Mouse (Mus musculus) cerebellum, adult 11 months (tissue): ENCODE data around the gene Cdip1.
A peak's percentile ranks its signal among the peaks of the same experiment; 100 is the strongest.
"Not testable (repeated sequence)": the region's sequence is repeated elsewhere in the genome, so short reads cannot be mapped to it uniquely, and the experiment has no call there.

Experiments
- DNase-seq: peaks from one replicate; pipeline ENCODE4 v3.0.0; 2022

The Cdip1 gene

DNA sequence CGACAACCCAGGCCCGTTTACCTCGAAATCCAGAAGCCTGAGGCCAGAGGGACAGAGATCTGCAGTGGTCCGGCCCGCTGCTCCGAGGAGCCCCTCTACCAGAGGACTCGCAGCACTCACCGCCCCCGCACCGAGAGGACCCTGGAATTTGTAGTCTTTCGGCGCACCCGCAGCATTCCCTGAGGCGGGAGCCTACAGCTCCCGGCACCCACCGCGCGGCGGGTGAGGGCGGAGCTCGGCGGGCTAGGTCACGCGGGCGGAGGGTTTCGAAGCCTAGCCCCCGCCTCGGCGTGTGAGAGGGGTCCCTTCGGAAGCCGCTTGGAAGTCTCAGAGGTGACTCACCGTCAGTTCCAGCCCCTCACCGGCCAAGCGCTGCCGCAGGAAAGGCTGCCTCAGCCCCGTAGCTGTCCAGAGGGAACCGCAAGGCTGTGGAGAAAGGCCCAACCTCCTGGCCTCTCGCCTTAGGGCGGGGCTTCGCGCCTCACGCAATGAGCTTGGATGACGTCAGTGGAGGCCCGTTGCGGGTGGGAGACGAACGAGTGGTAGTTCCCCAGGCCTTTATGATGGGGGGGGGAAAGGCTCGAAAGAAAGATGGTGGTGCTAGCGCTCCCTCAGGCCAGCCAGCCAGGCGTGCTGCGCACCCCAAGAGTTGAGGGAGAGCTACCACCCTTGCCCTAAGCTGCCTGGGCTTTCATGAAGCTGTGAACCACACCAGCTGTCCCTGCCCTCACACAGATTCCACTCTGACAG, at the start of gene Cdip1:
Gene Cdip1, minus strand, starts transcription at position 483 of the 750 bp plus-strand sequence.
- peak; percentile 96 for DNase-seq

DNA sequence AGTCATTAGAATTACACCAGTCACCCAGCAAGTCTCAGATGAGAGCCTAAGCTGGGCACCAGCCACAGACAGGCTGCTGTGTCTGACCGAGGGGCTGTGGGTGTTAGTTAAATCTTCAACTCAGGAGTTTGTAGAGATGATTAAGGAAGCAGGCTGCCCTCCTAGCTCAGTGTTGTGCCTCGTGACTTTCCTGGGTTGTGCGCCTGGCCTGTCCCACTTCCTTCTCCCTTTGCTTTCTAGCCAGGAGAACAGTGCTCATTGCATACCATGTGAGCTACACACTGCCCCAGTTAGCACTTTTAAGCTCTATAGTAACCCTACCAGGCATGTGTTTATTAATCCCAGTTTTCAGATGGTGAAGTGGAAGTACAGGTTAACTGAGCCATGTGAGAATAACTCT, 49.5 kb upstream of the Cdip1 start:
- no peak for DNase-seq

DNA sequence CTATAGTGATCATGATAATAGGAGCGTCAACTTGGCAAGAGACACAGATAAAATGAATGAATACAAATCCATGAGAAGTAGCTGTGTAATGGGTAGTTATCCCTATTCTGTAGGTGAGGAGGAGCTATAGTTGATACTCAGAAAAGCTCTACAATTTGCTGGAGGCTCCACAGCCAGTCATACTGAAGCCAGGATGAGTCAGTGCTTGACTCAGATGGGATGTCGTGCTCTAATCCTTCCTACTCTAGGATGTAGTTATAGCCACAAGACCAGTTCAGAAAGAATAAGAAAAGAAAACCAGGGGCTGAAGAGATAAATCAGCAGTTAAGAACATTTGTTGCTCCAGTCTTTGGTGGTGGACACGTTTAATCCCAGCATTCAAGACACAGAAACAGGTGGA, 47.5 kb upstream of the Cdip1 start:
- no peak for DNase-seq

DNA sequence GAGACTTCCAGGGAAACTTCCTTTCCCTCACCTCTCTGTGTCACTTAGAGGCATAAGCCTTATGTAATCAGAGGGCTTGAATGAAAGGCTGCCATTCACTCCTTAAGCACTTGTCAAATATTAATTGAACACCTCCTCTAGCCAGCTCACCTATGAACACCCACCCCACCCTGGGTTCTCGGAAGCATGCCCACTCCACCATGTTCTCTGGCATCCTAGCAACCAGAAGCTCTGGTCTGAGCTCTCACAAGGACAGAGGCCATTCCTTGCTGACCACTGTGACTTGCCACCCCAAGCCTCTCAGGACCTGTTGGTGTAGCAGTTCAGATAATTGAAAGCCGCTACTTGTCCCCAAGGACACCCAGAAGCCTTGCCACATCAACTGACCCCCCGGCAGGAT, 45.1 kb upstream of the Cdip1 start, which contains the start of gene 4930562C15Rik:
Gene 4930562C15Rik, plus strand, starts transcription at position 226 of the 400 bp plus-strand sequence.
- DNase-seq, result no peak

DNA sequence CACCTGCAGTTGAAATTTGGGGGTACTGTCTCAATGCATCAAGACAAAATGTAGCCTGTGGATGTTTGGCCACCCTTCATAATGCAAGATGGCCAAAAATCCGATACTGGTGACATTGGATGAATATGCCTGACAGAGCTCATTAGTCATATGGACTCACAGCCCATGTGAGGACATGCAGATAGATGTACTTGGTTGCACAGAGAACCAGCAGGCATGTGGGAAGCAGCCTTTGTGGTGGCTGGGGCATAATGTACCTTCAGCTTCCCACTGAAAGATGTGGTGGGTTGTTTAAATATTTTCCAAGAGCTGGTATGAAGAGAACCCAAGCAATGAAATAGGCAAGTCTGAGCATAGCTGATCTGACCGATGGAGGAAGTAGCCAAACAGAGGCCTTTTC, 43.8 kb upstream of the Cdip1 start:
- DNase-seq, result no peak

DNA sequence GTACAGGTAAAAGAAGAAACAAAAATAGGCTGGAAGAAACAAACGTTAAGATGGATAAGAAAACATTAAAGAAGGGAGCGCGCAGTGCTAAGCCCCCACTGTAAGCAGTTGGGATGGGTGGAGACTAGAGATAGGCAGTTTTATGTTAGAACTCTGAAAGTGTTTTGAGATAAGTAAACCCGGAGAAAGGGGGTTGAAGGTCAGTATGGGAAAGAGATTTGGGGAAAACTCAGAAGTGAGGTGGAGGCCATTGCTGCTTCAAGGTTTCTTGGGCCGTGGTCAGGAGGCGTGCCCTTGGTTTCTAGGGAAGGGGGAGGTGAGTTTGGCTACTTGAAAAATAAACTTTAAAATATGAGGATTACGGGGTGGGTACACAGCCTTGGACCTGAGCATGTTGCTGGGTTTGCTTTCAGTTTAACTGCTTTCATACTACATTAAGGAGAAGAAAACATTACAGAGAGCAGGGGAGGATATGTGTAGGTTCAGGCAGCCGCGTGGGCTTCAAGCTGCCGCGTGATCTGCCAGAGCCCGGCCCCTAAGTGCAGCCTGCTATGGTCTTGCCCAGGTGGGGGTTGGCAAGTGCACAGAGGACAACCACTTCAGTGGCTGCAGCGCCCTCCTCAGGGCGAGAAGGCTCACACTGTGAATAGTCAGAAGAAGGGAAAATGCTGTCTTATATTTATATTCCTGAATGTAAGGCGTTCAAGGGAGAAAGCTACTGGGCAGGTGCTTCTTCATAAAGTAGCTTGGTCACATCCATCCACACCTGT, 41.7 kb upstream of the Cdip1 start:
- no peak for DNase-seq

DNA sequence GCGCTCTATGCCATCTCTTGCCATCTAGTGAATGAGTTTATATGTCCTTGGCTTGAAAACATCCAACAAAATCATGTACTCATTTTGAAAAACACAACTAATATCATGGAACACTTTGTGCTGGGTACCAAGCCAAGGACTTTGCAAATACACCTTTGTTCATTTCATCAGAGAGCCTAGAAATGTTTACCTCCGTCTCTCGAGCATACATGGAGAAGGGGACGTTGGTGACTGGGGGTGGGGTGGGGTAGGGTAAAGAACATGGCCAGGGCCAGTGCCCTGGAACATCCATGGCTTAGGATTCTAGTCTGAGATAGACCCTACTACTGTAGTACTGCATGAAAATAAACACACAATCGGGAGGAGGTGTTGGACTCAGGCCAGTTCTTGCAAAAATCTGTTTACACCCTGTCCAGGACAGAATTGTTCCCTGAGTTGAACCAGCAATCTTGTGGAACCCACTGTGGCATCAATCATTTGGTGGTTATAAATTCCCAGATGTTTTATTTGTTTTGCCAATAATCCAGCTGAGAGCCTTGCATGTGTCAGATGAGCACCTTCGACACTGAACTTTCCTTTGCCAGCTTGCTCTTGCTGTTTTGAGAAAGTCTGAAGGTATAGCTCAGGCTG, 39.3 kb upstream of the Cdip1 start:
- no peak for DNase-seq

DNA sequence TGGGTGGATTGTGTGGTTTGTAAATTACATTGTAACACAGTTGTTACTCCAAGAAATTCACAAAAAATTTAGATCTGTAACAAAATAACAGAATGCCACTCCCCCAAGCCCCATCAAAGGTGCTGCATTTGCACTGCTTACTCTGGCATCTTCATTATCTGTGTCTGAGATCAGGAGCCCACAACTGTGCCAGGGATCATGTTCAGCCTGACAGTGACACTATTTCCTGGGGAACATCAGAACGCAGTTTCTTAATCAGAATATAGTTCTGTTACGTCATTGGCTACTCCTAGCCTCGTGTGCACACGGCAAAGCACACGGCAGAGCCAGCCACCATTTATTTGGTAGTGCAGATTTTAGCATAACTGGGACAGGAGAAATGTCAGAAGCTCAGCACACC, 37.5 kb upstream of the Cdip1 start:
- DNase-seq, result no peak

DNA sequence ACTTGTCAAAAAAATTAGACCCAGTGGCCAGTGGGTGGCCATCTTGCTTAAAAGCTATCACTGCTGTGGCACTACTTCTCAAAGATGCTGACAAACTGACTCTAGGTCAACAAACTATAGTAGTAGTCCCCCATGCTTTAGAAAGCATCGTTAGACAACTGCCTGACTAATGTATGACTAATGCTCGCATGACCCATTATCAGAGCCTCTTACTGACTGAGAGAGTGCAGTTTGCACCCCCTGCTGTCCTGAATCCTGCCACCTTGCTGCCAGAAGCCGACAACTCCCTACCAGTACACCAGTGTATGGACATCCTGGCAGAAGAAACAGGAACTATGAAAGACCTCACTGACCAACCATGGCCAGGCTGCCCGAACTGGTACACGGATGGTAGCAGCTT, 34.4 kb upstream of the Cdip1 start:
- DNase-seq, result not testable (repeated sequence)

DNA sequence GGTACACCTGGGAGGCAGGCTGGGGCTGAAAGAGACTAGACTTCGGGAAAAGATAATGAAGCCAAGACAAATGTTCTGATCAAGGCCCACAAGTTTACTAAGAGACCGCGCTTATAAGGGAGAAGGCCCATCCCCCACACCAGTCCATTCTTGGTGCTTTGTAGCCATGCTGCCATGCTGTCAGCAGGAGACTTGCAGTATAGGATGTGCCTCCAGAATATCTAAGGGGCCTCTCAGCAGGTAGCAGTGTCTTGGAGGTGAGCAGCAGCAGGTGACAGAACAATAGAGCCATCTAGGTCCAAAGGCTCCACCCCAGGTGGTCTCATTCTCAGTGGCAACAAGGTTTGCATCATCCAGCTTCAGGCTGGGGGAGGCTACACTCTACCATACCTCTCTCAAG, 28.3 kb upstream of the Cdip1 start:
- no peak for DNase-seq

DNA sequence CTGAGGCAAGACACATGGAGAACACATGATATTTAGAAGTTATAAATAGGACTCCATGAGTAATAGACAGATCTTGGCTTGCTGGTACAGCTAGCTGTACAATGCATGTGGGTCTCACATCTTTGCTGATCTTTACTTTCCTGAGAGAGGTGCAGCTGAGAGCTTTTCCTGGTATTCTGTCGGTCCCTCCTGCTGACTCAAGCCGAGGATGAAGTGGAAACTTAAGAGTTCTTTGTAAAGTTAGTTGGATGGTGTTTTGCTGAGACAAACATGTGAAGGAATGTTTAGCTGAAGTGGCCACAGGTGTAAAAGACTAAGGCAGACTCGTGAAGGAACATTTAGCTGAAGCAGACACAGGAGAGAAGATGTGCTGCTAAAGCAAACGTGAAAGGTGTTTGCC, 6.5 kb upstream of the Cdip1 start:
- DNase-seq, result no peak

DNA sequence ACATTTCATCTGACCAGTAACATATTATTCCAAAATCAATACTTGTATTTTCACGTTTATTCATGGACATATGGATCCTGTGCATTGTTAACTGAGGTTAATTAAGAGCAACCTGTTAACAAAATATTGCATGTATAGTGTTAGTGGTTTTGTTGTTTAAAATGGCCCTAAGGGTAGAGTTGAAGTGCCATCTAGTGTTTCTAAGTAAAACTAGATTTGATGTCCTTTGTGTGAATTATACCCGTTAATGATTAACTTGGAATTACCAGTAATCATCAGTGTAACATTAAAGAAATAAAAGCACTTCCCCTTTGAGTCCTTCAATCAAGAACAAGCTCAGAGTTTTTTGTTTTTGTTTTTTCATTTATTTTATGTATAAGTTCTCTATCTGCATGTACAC, 1.2 kb upstream of the Cdip1 start:
- DNase-seq, result no peak

DNA sequence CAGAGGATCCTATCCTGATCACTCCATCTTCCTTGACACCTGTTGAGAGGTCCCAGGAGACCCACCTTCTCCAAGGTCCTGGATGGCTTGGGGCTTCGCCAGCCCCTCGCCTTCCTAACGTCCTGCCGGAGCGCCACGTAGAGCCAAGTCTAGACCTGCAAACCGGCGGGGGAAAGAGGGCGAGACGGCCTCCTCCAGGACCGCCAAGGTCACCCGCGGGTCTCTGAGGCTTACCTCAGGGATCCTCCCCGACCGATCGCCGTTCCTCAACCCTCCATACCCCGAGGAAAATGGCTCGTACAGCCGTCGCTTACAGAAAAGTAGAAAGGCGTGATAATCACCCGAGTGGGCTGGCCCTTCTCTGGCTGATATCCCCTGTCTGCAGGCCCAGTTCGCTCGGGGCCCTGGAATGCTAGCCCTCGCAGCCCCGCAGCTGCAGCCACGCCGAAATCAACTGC, 752 bp downstream of the Cdip1 start:
- DNase-seq, result peak; percentile 52

DNA sequence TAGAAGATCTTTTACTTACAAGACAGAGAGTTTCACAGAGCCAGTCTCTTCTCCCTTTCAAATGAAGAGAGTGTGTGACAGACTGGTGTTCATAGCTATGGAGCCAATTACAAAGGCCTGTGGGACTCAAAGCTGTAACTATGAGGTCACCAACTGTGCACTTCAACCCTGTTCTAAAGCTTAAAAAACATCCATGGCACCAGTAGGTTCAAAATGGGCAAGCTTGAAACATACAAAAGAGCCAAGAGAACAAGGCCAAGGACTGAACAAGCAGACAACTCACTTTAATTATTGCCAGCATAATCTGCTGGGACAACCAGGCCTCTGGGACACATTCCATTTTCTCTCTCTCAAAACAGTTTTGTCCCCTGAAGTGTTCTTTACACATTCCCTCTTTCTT, 1.9 kb downstream of the Cdip1 start:
- DNase-seq, result no peak

DNA sequence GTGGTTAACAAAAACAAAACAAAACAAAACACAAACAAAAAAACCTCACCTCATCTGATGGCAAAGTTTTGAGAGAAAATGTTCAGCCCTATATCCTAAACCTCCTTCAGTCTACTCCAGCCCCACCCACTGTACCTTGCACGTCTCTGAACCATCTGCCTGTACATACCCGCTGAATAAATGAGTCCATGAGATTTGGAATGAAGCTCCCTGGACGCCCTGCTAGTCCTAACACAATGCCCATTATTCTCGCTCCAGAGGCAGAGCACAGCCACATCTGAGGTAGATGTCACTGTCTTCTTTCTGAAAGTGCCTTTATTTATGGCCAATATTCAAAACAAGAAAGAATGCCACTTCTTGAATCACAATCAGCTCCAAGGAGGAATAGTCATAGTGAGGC, 4.4 kb downstream of the Cdip1 start:
- no peak for DNase-seq

DNA sequence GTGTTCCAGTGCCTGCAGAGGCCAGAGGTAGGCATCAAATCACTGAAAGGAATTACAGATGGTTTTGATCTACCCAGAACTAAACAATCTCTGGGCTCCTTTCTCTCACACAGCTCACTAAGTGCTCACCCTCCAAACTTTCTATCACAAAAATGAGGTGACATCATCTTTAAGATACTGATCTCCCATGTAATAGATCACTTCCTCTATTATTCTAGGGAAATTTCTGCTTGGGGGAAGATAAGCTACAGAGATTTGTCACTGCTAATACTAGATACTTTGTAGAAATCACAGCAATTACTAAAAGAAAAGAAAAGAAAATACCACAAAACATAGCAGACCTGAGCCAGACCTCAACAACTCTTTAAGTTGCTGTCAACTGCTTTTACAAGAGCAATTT, 7.6 kb downstream of the Cdip1 start:
- DNase-seq, result no peak

DNA sequence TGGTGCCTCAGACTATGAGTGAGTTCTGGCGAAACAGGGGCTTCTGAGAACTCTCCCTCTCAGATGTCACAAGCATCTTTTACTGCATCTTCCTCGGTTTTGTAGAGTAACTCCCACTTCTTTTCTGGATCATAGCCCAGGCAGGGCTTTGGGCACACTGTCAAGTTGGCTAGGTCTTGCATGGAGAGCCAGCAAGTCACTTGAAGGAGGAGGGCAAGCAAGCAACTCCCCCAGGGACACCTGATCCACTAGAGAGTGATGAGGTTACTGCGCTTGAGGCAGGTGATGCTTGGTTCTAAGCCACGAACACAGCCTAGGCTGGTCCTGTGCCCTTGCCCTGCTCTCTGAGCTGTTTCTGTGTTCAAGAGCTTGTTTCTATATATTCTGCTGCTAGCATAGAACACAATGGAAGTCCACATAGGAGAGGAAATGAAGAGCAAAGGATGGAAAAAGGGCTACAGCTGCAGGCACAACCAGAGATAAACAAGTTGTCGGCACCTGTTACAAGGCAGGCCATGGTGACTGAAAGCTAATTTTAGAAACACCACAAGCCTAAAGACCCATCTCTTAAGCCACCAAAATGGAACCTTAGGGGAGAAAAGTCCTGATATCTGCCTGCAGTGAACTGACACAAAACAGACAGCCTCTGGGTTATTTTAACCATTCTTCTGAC, 8.4 kb downstream of the Cdip1 start:
- peak; percentile 61 for DNase-seq

DNA sequence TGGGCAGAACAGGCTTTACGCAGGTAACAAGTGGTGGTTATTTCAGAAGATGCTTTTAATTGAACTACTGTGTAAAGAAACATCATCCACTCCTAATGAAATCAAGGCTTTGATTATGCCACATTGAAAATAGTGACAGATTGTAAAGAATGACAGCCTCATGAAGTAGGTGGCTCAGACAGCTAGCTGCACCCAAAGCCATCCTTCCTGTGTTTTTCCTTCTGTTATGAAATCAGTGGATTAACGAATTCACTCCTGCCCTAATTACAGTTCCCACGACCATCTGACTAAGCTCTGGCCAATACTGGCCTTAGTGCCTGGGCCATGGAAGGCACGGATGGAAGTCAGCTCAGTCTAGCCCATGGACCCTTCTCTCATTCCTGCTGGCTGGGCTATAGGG, 11.2 kb downstream of the Cdip1 start:
- DNase-seq, result no peak

DNA sequence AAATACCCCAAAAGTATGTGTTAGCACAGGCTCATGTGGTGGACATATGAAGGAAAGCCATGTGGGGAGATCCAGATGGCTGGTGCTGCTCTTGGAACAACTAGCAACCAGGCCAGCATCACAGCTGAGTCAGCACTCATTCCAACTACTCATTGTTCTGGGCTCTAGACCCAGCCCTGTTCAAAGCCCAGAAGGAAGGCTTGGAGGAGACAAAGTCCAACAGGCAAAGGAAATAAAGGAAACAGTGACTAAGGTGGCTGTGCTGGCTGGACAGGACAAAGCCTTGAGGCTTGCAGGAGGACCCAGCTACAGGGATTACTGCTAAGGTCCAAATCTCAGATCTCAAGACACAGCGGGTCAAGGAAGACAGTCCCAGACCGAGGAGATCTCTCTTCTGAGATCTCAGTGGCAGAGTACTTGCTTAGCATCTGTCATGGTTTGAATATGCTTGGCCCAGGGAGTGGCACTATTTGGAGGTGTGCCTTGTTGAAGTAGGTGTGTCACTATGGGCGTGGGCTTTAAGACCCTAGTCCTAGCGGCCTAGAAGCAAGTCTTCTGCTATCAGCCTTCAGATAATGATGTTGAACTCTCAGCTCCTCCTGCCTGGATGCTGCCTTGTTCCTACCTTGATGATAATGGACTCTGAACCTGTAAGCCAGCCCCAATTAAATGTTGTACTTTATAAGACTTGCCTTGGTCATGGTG, 12.0 kb downstream of the Cdip1 start:
- DNase-seq, result no peak

DNA sequence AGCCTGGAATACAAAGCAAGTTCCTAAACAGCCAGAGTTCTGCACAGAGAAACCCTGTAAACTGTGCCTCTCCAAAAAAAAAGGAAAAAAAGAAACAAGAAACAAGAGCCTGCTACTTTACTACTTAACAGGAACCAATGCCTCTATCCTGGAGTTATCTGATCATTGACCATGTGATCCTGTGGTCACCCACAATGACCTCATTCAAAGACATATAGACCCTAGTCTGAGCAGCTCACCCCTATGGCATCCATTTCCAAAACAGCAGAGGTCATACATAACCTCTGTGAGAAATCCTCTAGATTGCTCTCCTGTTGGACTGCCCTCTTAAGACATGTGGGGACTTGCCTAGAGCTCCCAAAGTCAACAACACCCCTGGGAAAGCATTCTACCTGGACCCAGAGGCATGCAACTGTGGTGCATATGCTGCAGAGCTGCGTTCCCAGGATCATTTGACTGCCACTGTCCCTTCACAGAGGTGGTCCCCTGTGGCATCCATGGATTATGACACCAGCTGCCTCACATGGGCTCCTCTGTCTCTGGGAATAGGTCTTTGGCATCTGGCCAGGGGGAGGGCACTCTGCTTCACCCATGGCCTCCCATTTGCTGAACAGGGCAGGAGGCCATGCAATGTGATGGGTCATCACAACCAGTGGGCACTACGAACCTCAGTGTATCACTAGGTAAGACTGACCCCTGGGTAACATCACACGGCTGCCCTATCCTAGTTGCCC, 12.8 kb downstream of the Cdip1 start:
- DNase-seq, result no peak

DNA sequence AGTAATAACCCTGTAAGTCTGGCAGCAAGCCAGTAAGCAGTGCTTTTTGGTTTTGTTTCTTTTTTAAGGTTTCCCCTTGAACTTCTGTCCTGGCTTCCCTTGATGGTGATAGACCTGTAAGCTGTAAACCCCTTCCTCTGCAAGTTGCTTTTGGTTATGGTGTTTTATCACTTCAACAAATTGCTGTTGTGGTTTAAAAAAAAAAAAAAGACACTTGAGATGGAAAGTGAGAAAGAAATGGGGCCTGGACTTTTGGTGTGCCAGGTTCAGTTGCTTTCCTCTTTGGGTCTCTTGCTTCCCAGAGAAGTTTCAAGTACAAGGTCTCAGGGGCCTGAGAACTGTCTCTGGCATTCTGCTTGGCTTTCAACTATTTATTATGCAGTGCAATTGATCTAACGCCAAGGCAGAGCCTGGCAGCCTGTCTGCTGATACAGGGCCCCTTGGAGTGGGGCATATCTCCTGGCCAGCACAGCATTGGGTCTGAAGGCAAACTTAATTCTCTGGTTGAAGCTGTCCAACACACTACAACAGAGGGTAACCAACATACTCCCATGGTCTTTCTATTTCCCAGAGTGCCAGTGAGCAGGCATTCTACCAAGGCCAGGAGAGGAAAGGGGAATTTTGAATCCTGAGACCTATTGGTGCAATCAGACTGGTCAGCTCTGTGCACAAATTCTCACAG, 16.7 kb downstream of the Cdip1 start:
- DNase-seq, result no peak
